Mouse (Mus musculus) midbrain, embryonic 10.5 days (tissue): ENCODE results near the gene Gm9999. TPM values are rescaled to one million over a fixed set of nuclear protein-coding genes. Genes with fewer than 3 reads are reported as not detected.

Source experiments
- polyA plus RNA-seq: library from polyadenylated mRNA; unstranded; fragments of >200 nt; fragmentation: Nextera tagmentation; extraction: Ambion mirVana; gene quantifications from 2 replicates; pipeline ENCODE4 v1.2.1, GENCODE M21; 2016

Gm9999 gene
- polyA plus RNA-seq, 1 experiment from 2014 or later = not detected

Other genes with a start within 250 kb of the Gm9999 start
- gene Saa1, start 240.6 kb upstream of the Gm9999 start, polyA plus RNA-seq = 0.21 TPM in 1 of 2 replicates, not detected in the other
- 0.19 TPM in 1 of 2 replicates, not detected in the other for gene Saa2, start 231.8 kb upstream of the Gm9999 start, polyA plus RNA-seq
- 16.3 and 22.3 TPM in 2 replicates for gene Hps5, start 187.5 kb upstream of the Gm9999 start, polyA plus RNA-seq
- 50.0 and 53.5 TPM in 2 replicates for gene Gtf2h1, start 187.5 kb upstream of the Gm9999 start, polyA plus RNA-seq
- gene Ldha, start 142.1 kb upstream of the Gm9999 start, polyA plus RNA-seq = 2,560 and 3,667 TPM in 2 replicates
- 0.12 TPM in 1 of 2 replicates, not detected in the other for gene Ldhc, start 122.4 kb upstream of the Gm9999 start, polyA plus RNA-seq
- gene Tsg101, start 63.6 kb upstream of the Gm9999 start, polyA plus RNA-seq = 265 and 310 TPM in 2 replicates
- gene Uevld, start 25.1 kb upstream of the Gm9999 start, polyA plus RNA-seq = 13.5 and 14.3 TPM in 2 replicates
- 11.1 and 12.8 TPM in 2 replicates for gene Spty2d1, start 24.8 kb downstream of the Gm9999 start, polyA plus RNA-seq
- 12.5 and 12.8 TPM in 2 replicates for gene Tmem86a, start 67.0 kb downstream of the Gm9999 start, polyA plus RNA-seq
- gene Ptpn5, start 150.1 kb downstream of the Gm9999 start, polyA plus RNA-seq = 6.6 and 17.6 TPM in 2 replicates
- not detected in 2 replicates for gene Mrgpra6, start 221.3 kb downstream of the Gm9999 start, polyA plus RNA-seq